Mouse (Mus musculus) embryonic facial prominence, embryonic 14.5 days (tissue): ENCODE measurements at regions not wholly inside any gene's neighbourhood (a gene's known extent, or its start where the extent isn't known, plus 50 kb on each side); places are given as distances from the start of the nearest gene placed in this dataset.

Experiments used
- ATAC-seq: fragments of 200-750 bp; cut with Nextera tagmentation; 2 replicates; pipeline ENCODE4 v1.8.0; 2017; ENCODE audit warnings: low read depth, moderate number of reproducible peaks, moderate TSS enrichment
- DNase-seq: peaks from one replicate; pipeline ENCODE4 v3.0.0-alpha.2; 2015; ENCODE audit warnings: low spot score
- H3K27ac ChIP-seq: fragments of 300-500 bp; sonication (generic); replicated peaks from 2 replicates; pipeline ENCODE4 v1.5.1; 2014; ENCODE audit warnings: low read depth, mild to moderate bottlenecking, low read length, moderate library complexity
- H3K27me3 ChIP-seq: fragments of 300-500 bp; sonication (generic); replicated peaks from 2 replicates; pipeline ENCODE4 v1.6.1; 2014; ENCODE audit warnings: low read length; ENCODE audit not compliant: control insufficient read depth, insufficient read depth
- H3K36me3 ChIP-seq: fragments of 300-500 bp; sonication (generic); 2 replicates; pipeline ENCODE4 v1.6.1; 2014; ENCODE audit warnings: low read length, mixed read lengths; ENCODE audit not compliant: control insufficient read depth, insufficient read depth
- H3K4me1 ChIP-seq: fragments of 300-500 bp; sonication (generic); 2 replicates; pipeline ENCODE4 v1.6.1; 2014; ENCODE audit warnings: antibody characterized with exemption, low read length; ENCODE audit not compliant: control insufficient read depth, insufficient read depth
- H3K4me2 ChIP-seq: fragments of 300-500 bp; sonication (generic); 2 replicates; pipeline ENCODE4 v1.6.1; 2014; ENCODE audit warnings: low read depth, mild to moderate bottlenecking, low read length, moderate library complexity, mixed read lengths
- H3K4me3 ChIP-seq: fragments of 300-500 bp; sonication (generic); 2 replicates; pipeline ENCODE4 v1.5.1; 2014; ENCODE audit warnings: low read depth, mild to moderate bottlenecking, low read length
- H3K9ac ChIP-seq: fragments of 300-500 bp; sonication (generic); 2 replicates; pipeline ENCODE4 v1.6.1; 2014; ENCODE audit warnings: low read depth, mild to moderate bottlenecking, low read length, moderate library complexity, mixed read lengths
- H3K9me3 ChIP-seq: fragments of 300-500 bp; sonication (generic); 2 replicates; pipeline ENCODE4 v1.6.1; 2016; ENCODE audit warnings: low read length; ENCODE audit not compliant: control insufficient read depth
- WGBS: fragments of 180-500 bp; shearing (Covaris S2); extraction: QIAGEN DNeasy Blood & Tissue Kit; methylation state at CpG from one replicate; pipeline ENCODE4 v1.1.7; 2014; 5-methylcytosine and 5-hydroxymethylcytosine counted together

DNA sequence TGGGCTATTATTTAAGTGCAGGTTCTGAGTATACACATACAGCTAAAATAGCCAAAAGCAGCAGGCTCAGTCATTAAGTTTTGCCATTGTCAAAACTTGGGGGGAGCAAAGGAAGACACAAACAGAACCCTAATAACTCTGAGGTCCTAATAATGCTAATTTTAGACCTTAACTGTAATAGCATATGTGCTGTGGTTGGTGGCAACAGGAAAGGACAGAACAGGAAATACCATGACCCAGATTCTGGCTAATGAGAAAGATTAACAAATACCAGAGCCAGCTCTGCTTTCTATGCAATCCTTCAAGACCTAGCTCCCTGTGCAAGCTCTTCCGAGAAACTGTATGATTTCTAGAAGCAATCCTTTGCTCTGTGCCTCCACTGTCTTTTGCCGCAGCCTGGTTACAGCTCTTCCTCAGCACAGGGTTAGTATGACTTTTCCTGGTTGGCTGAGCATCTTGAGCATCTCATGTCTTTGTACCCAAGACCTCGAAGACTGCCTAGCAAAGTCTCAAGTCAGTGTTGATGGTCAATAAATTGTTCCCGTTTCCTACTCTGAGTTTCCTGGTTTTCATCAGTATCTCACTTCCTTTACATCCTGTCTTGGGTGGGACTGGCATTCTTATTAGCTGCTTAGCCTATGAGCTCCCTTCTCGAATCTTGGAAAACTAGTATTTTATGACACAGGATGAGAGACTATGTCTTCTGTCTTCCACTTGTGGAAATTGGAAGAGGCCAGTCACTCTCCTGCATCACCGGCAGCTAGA is 49.9 kb upstream of the Eed start:
- peak overlapping the region; percentile 1; the same call in 1 of the 2 replicates for H3K9ac ChIP-seq
- no peaks in the 10 kb centered on the region; the same call in 1 of the 2 replicates for H3K9me3 ChIP-seq
- H3K27ac ChIP-seq = peak overlapping the region; percentile 77
- H3K27me3 ChIP-seq = no peaks in the 10 kb centered on the region
- ATAC-seq (no peak), DNase-seq (no peak)
- WGBS = 64% methylated on average over 6 of the region's 6 CpGs
- H3K4me1 ChIP-seq = peaks cover 26% of the 10 kb centered on the region
- no peaks in the 10 kb centered on the region for H3K36me3 ChIP-seq
- H3K4me3 ChIP-seq = no peak overlapping the region
- peak overlapping the region; percentile 36 for H3K4me2 ChIP-seq

DNA sequence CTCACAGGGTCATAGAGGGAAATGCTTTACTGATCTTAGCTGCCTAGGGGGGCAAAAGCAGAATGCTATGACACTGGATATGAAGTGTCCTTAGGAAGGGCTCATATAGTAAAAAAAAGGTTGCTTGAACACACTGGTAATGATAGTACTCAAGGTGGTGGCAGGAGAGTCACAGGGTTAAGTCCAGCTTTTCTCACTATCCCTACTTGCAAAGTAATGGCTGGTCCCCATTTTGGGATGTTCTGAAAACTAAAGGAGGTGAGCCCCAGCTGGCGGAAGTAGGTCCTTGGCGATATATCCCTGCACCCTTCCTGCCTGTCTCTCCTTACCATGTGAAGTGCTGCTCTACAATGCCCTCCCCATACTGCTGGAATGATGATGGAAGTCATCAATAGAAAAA is 52.3 kb upstream of the Eed start:
- Histone ChIP-seq H3K9ac (no peak overlapping the region), H3K4me3 (no peak overlapping the region), H3K4me2 (no peak overlapping the region), H3K36me3 (no peaks in the 10 kb centered on the region), H3K27ac (peak overlapping the region; percentile 39; the same call in 1 of the 2 replicates), H3K9me3 (no peaks in the 10 kb centered on the region; the same call in 1 of the 2 replicates), H3K4me1 (peaks cover 26% of the 10 kb centered on the region), H3K27me3 (no peaks in the 10 kb centered on the region)
- DNase-seq (no peak), ATAC-seq (no peak)
- WGBS = 83% methylated on average over 2 of the region's 2 CpGs

- no peaks in the 10 kb centered on the region; the same call in 1 of the 2 replicates for H3K9me3 ChIP-seq
- H3K4me1 ChIP-seq = peaks cover 24% of the 10 kb centered on the region
- ATAC-seq = no peak
- H3K4me3 ChIP-seq = no peak overlapping the region
- H3K27me3 ChIP-seq = no peaks in the 10 kb centered on the region
- no peak overlapping the region for H3K4me2 ChIP-seq
- H3K9ac ChIP-seq = no peak overlapping the region
- WGBS = 78% methylated on average over 9 of the region's 9 CpGs
- H3K36me3 ChIP-seq = no peaks in the 10 kb centered on the region
- DNase-seq = peak; percentile 65
- peak overlapping the region; percentile 39; the same call in 1 of the 2 replicates for H3K27ac ChIP-seq
These were observed 53.0 kb upstream of the Eed start for GRCm38 (mm10) chr7:90033640-90034312.

- H3K9me3 ChIP-seq = no peaks in the 10 kb centered on the region; the same call in 1 of the 2 replicates
- H3K4me3 ChIP-seq = no peak overlapping the region
- H3K27ac ChIP-seq = no peak overlapping the region
- H3K9ac ChIP-seq = no peak overlapping the region
- H3K4me1 ChIP-seq = peaks cover 17% of the 10 kb centered on the region
- DNase-seq = no peak
- no peak for ATAC-seq
- H3K4me2 ChIP-seq = no peak overlapping the region
- no peaks in the 10 kb centered on the region for H3K27me3 ChIP-seq
- no peaks in the 10 kb centered on the region for H3K36me3 ChIP-seq
- WGBS = 81% methylated on average over 3 of the region's 3 CpGs
These were observed 53.7 kb upstream of the Eed start for GRCm38 (mm10) chr7:90034498-90034897.

GRCm38 (mm10) chr7:90035396-90035795 is 54.6 kb upstream of the Eed start:
- H3K4me2 ChIP-seq = no peak overlapping the region
- H3K9ac ChIP-seq = no peak overlapping the region
- DNase-seq (no peak), ATAC-seq (no peak)
- H3K4me1 ChIP-seq = peaks cover 8% of the 10 kb centered on the region
- H3K4me3 ChIP-seq = no peak overlapping the region
- no peak overlapping the region for H3K27ac ChIP-seq
- no peaks in the 10 kb centered on the region for H3K36me3 ChIP-seq
- 76% methylated on average over 7 of the region's 7 CpGs for WGBS
- H3K9me3 ChIP-seq = no peaks in the 10 kb centered on the region; the same call in 1 of the 2 replicates
- H3K27me3 ChIP-seq = no peaks in the 10 kb centered on the region

DNA sequence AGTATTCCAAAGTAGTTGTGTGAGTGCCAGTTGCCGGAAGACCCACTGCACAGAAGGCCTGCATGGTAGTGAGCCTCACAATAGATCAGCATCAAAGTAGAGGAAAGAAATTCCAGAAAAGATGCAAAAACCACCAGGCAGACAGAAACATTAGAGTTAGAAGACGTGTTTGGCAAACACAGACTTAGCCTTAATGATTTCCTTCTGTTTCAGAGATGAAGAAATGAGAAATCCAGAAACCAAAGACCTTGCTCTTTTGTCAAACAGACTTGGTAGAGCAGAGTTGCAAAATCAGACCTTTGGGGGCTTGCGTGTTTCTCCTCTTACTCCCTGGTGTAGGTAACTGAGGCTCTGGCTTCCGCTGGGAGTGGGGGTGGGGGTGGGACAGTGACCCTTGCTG is 57.0 kb upstream of the Eed start:
- Histone ChIP-seq H3K4me1 (peaks cover 11% of the 10 kb centered on the region), H3K9ac (no peak overlapping the region), H3K4me2 (no peak overlapping the region), H3K27ac (peak overlapping the region; percentile 76), H3K4me3 (no peak overlapping the region), H3K27me3 (no peaks in the 10 kb centered on the region), H3K9me3 (no peaks in the 10 kb centered on the region; the same call in 1 of the 2 replicates), H3K36me3 (no peaks in the 10 kb centered on the region)
- ATAC-seq (no peak), DNase-seq (peak; percentile 70)
- WGBS = 51% methylated on average over 4 of the region's 4 CpGs

DNA sequence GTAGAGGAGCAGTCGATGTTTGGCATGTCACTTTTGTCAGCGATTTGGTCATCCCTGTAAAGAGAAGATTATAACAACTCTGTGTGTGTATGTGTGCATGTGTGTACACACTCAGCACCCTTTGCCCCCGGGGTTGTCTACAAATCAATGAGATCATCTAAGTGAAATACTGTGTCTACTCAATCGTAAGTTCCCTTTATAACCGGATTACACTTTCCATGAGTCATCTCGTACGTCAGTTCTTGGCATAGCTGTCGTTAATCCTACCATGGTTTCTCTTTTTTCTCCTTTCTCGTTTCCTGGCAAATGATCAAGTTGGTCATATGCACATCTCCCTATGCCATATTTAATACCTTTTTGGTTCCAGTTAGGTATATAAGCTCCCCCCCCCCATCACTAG is 58.7 kb upstream of the Eed start:
- H3K27ac ChIP-seq = no peak overlapping the region
- peaks cover 11% of the 10 kb centered on the region for H3K4me1 ChIP-seq
- H3K27me3 ChIP-seq = no peaks in the 10 kb centered on the region
- no peaks in the 10 kb centered on the region for H3K36me3 ChIP-seq
- ATAC-seq (peak; percentile 26; the same call in 1 of the 2 replicates), DNase-seq (peak; percentile 51)
- H3K9me3 ChIP-seq = no peaks in the 10 kb centered on the region
- H3K4me3 ChIP-seq = no peak overlapping the region
- no peak overlapping the region for H3K4me2 ChIP-seq
- WGBS = 73% methylated on average over 9 of the region's 9 CpGs
- H3K9ac ChIP-seq = no peak overlapping the region

GRCm38 (mm10) chr7:90040581-90041340 is 60.0 kb upstream of the Eed start:
- DNase-seq (no peak), ATAC-seq (0 out of 2 replicates have a peak, but pooled peaks have one; percentile 13)
- Histone ChIP-seq H3K4me1 (peaks cover 11% of the 10 kb centered on the region), H3K9ac (no peak overlapping the region), H3K4me3 (no peak overlapping the region), H3K27ac (peak overlapping the region; percentile 19; the same call in 1 of the 2 replicates), H3K27me3 (no peaks in the 10 kb centered on the region), H3K9me3 (no peaks in the 10 kb centered on the region), H3K36me3 (no peaks in the 10 kb centered on the region), H3K4me2 (no peak overlapping the region)
- WGBS = 48% methylated on average over 11 of the region's 11 CpGs
